Mouse (Mus musculus): ENCODE measurements around the gene Kcnmb3. TPM values are rescaled to one million over a fixed set of nuclear protein-coding genes. Genes with fewer than 3 reads are reported as not detected.

The Kcnmb3 gene
- polyA plus RNA-seq, 2 experiments = not detected

DNA sequence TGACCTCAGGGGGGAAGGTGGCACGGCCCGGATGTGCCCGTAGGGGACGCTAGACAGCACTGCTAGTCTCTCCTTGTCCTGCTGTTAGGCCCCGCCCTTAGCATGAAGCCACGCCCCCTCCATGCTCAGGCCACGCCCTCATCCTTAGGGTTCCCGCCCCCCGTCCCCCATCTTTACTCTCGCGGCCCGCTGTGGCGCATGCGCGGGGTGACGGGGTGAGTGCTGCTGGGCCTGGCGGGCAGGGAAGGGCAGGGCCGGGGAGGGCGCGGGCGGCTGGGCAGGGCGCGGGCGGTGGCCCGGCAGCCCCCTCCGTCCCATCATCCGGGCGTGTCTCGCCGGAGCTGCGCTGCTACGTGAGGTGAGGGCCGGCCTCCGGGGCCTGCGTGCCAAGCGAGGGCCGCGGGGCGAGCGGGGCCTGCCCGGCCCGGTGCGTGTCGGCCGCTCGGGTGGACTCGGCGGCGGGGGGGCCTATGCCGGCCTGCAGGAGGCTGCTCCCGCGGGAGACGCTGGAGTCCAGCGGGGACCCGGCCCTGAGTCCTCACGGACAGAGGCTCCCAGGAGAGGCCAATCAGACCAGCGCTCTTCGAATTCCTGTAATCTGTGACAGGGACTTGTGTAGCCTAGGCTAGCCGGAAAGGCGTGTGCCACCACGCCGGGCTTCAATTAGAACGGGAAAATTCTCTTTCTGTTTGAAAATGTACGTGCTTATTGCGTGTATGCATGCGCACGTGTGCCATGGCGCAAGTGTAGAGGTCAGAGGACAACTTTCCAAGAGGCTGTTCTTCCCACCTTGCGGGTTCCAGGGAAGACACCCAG is 18.6 kb upstream of the Kcnmb3 start:
- Histone ChIP-seq H3K4me3 (ENCODE audit: insufficient read depth in 1 of 2, low read depth in 2 of 2, low read length in 2 of 2) (peak overlapping the region; percentile 86 to 90), H3K27me3 (ENCODE audit: control insufficient read depth, insufficient read depth, low read length) (no peaks in the 10 kb centered on the region), H3K27ac (peak overlapping the region; percentile 70), H3K4me1 (replicated peaks; ENCODE audit: control insufficient read depth in 2 of 2, insufficient read depth in 2 of 2, low read length in 1 of 2) (peaks cover 24 to 28% of the 10 kb centered on the region in 2 experiments), H3K4me2 (ENCODE audit: low read depth) (peak overlapping the region; percentile 89), H3K36me3 (replicated peaks; ENCODE audit: control insufficient read depth, insufficient read depth, low read depth) (peaks cover under 1% of the 10 kb centered on the region), H3K9ac (replicated peaks) (peak overlapping the region; percentile 90), H3K9me3 (ENCODE audit: control insufficient read depth, low read length) (no peaks in the 10 kb centered on the region)
- ATAC-seq (ENCODE audit: insufficient read depth) (peak; percentile 93), DNase-seq (ENCODE audit: low read depth in 3 of 3, low spot score in 3 of 3) (peak; percentile 84 to 94 (median 88))
- TF ChIP-seq EP300 (IDR thresholded peaks at IDR 0.05; ENCODE audit: low read depth) = no peak
- peak; percentile 94 for TF ChIP-seq CTCF (IDR thresholded peaks at IDR 0.05; ENCODE audit: low read depth)
- 1% methylated on average over 65 of the region's 69 CpGs for WGBS (ENCODE audit: insufficient replicate concordance)

DNA sequence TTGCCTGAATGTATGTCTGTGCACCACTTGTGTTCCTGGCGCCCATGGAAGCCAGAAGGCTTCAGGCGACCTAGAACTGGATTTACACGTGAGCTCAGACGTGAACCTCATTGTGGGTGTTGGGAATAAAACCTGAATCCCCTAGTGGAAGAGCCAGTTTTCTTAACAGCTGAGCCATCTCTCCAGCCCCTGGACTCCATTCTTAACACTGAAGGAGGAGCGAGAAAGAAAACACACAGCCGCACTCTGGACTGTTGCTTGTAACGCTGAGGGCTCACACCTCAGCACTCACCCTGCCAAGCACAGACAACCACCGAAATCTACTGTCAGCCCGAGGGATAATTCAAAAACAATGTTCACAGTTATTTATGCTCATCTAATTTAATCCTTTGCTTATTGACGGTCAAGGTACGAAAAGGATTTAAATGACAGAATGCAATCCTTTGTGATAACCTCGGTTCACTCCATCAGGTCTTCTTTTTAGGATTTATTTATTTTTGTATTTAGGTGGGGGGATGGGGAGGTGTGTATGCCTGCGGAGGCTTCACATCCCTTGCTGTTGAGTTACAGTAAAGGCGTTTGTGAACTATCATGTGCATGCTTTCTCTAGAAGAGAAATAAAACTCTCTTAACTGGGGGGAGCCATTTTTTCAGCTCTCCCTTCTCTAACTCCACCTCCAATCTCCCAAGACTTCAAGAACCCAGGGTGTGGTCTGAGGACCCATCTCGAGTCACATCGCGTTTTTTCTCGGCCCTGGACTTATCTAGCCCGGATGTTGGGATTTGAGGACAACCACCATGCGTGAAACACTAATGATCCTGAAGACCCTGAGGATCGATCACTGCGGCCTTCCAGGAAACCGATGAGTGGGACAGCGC is 17.7 kb upstream of the Kcnmb3 start, which contains the start of gene Zfp639:
Zfp639 (plus strand) TSS at position 764 of the 879 bp plus-strand sequence.
- Histone ChIP-seq H3K36me3 (replicated peaks; ENCODE audit: control insufficient read depth, insufficient read depth, low read depth) (no peaks in the 10 kb centered on the region; the same call in 1 of the 2 replicates), H3K9me3 (ENCODE audit: control insufficient read depth, low read length) (no peaks in the 10 kb centered on the region), H3K27me3 (ENCODE audit: control insufficient read depth, insufficient read depth, low read length) (no peaks in the 10 kb centered on the region), H3K4me1 (replicated peaks; ENCODE audit: control insufficient read depth in 2 of 2, insufficient read depth in 2 of 2, low read length in 1 of 2) (peaks cover 24 to 28% of the 10 kb centered on the region in 2 experiments), H3K4me3 (ENCODE audit: insufficient read depth in 1 of 2, low read depth in 2 of 2, low read length in 2 of 2) (peak within 1 kb of the TSS; percentile 86 to 90), H3K4me2 (ENCODE audit: low read depth) (peak within 1 kb of the TSS; percentile 89), H3K9ac (replicated peaks) (peak within 1 kb of the TSS; percentile 90), H3K27ac (peak within 1 kb of the TSS; percentile 70)
- peak; percentile 57 for ATAC-seq (ENCODE audit: insufficient read depth)
- TF ChIP-seq EP300 (IDR thresholded peaks at IDR 0.05; ENCODE audit: low read depth) = no peak
- no peak for TF ChIP-seq CTCF (IDR thresholded peaks at IDR 0.05; ENCODE audit: low read depth)
- no peak for DNase-seq (ENCODE audit: low read depth in 3 of 3, low spot score in 3 of 3)
- 13% methylated on average over 24 of the region's 24 CpGs for WGBS (ENCODE audit: insufficient replicate concordance)

DNA sequence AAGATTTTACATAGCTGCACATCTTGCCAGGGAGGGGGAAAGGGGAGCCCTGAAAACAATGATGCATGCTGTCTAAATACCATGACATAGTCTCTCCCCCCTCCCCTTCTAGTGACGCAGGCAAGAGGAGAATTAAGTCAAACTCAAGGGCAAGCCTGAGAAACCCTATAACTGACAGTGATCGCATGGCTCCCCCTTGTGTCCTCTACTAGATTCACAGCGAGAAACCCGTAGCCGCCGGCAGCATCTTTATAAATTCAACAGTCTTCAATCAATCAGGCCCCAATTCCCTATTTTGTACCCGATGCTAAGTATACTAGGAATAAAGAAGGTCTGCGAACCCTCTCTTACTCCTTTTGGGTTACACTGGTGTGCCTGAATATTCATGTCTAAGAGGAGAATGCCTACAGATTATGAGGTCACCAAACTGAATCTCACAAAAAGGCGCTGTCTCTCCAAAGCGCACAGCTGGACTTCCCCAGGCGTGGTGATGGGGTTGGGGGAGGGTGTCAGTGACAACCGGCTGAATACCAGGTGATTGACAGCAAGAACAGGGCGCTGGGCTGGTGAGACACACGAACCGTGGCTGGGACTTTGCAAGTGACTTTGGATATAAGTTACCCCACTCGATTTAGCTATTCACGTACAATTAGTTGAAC is 16.8 kb upstream of the Kcnmb3 start:
- peak; percentile 81 for TF ChIP-seq CTCF (IDR thresholded peaks at IDR 0.05; ENCODE audit: low read depth)
- TF ChIP-seq EP300 (IDR thresholded peaks at IDR 0.05; ENCODE audit: low read depth) = no peak
- DNase-seq (ENCODE audit: low read depth in 3 of 3, low spot score in 3 of 3) (peak in 2 of 3 experiments; percentile 37 to 55), ATAC-seq (ENCODE audit: insufficient read depth) (no peak)
- Histone ChIP-seq H3K9ac (replicated peaks) (peak overlapping the region; percentile 39), H3K9me3 (ENCODE audit: control insufficient read depth, low read length) (no peaks in the 10 kb centered on the region), H3K4me3 (ENCODE audit: insufficient read depth in 1 of 2, low read depth in 2 of 2, low read length in 2 of 2) (peak overlapping the region; percentile 5 to 28; a peak in 3 of 4 replicates), H3K27ac (no peak overlapping the region), H3K4me1 (replicated peaks; ENCODE audit: control insufficient read depth in 2 of 2, insufficient read depth in 2 of 2, low read length in 1 of 2) (peaks cover 20 to 27% of the 10 kb centered on the region in 2 experiments), H3K4me2 (ENCODE audit: low read depth) (peak overlapping the region; percentile 89), H3K36me3 (replicated peaks; ENCODE audit: control insufficient read depth, insufficient read depth, low read depth) (no peaks in the 10 kb centered on the region), H3K27me3 (ENCODE audit: control insufficient read depth, insufficient read depth, low read length) (no peaks in the 10 kb centered on the region)
- WGBS (ENCODE audit: insufficient replicate concordance) = 7% methylated on average over 17 of the region's 17 CpGs

DNA sequence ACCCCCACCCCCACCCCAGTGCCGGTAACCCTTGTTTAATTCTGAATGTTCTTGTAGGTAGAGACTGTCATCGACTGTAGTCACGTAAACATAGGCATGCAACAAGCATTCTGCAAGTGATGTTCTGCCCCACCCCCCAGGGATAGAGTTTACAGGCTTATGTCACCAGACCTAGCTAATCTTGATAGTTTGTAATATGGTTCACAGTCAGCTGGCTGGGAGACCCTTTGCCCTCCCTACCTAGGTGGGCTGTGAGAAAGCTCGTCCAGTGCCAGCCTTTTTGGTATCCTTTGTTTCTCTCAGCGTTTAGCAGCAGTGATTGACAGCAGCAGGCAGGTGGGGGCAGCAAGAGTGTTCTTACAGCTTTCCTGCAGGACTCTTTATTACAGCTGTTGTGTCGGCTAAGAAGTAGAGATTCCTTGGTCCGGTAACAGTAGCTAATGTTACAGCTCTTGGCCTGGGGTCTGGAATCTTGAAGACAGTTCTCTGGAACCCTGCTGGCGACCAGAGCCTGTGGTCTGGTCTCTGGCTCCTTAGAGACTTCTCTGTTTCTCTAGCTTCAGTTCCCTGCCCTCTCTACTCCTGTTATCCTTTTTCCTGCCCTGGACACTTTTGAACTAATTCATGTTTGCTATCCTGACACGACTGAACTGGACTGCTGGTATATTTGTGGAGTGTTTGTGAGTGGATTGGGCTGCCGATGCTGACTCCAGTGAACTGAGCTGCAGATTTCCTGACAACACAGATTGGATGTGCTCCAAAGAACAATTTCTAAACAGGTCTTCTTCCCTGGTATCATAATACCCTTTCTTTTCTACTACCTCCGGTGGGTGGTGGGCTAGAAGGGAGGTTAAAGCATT is 14.6 kb upstream of the Kcnmb3 start:
- no peak for TF ChIP-seq EP300 (IDR thresholded peaks at IDR 0.05; ENCODE audit: low read depth)
- peaks cover 2 to 9% of the 10 kb centered on the region in 2 experiments; a peak in 3 of 4 replicates for H3K4me1 ChIP-seq (replicated peaks; ENCODE audit: control insufficient read depth in 2 of 2, insufficient read depth in 2 of 2, low read length in 1 of 2)
- no peaks in the 10 kb centered on the region for H3K27me3 ChIP-seq (ENCODE audit: control insufficient read depth, insufficient read depth, low read length)
- H3K4me3 ChIP-seq (ENCODE audit: insufficient read depth in 1 of 2, low read depth in 2 of 2, low read length in 2 of 2) = no peak overlapping the region
- no peak overlapping the region for H3K9ac ChIP-seq (replicated peaks)
- WGBS (ENCODE audit: insufficient replicate concordance) = 59% methylated on average over 11 of the region's 11 CpGs
- no peak overlapping the region for H3K4me2 ChIP-seq (ENCODE audit: low read depth)
- no peaks in the 10 kb centered on the region for H3K36me3 ChIP-seq (replicated peaks; ENCODE audit: control insufficient read depth, insufficient read depth, low read depth)
- no peak overlapping the region for H3K27ac ChIP-seq
- DNase-seq (ENCODE audit: low read depth in 3 of 3, low spot score in 3 of 3) = no peak
- ATAC-seq (ENCODE audit: insufficient read depth) = no peak
- H3K9me3 ChIP-seq (ENCODE audit: control insufficient read depth, low read length) = no peaks in the 10 kb centered on the region

Data from liver, embryonic 14.5 days (tissue).